Mouse (Mus musculus): Measurements from ENCODE around the gene Bend5.

The Bend5 gene

GRCm38 (mm10) chr4:111442435-111443238 lies 27.8 kb downstream of the Bend5 start:
- DNase-seq: peak in 1 of 2 experiments; percentile 13

- no peak for DNase-seq
Observed at GRCm38 (mm10) chr4:111443906-111444615, 29.3 kb downstream of the Bend5 start.

GRCm38 (mm10) chr4:111444616-111445160 lies 29.9 kb downstream of the Bend5 start:
- no peak for DNase-seq

GRCm38 (mm10) chr4:111447918-111448317 lies 33.1 kb downstream of the Bend5 start:
- DNase-seq: no peak

- DNase-seq: no peak
Observed at GRCm38 (mm10) chr4:111448586-111448985, 33.8 kb downstream of the Bend5 start.

GRCm38 (mm10) chr4:111449442-111450199 lies 34.8 kb downstream of the Bend5 start:
- no peak for DNase-seq

- DNase-seq: no peak
Observed at GRCm38 (mm10) chr4:111451283-111451918, 36.6 kb downstream of the Bend5 start.

GRCm38 (mm10) chr4:111452192-111452591 lies 37.4 kb downstream of the Bend5 start:
- DNase-seq: no peak

- no peak for DNase-seq
Observed at GRCm38 (mm10) chr4:111453275-111453674, 38.5 kb downstream of the Bend5 start.

GRCm38 (mm10) chr4:111455621-111456020 lies 40.8 kb downstream of the Bend5 start:
- no peak for DNase-seq

GRCm38 (mm10) chr4:111457568-111457967 lies 42.8 kb downstream of the Bend5 start:
- DNase-seq: no peak

GRCm38 (mm10) chr4:111467293-111467773 lies 52.5 kb downstream of the Bend5 start:
- DNase-seq: peak; percentile 31 to 39

GRCm38 (mm10) chr4:111467796-111468195 lies 53.0 kb downstream of the Bend5 start:
- DNase-seq: no peak

- no peak for DNase-seq
Observed at GRCm38 (mm10) chr4:111469847-111470246, 55.0 kb downstream of the Bend5 start.

GRCm38 (mm10) chr4:111471726-111472125 lies 56.9 kb downstream of the Bend5 start:
- no peak for DNase-seq

- DNase-seq: no peak
Observed at GRCm38 (mm10) chr4:111472511-111472910, 57.7 kb downstream of the Bend5 start.

GRCm38 (mm10) chr4:111473014-111473413 lies 58.2 kb downstream of the Bend5 start:
- no peak for DNase-seq

GRCm38 (mm10) chr4:111475374-111475971 lies 60.7 kb downstream of the Bend5 start:
- DNase-seq: peak in 1 of 2 experiments; percentile 32

- DNase-seq: no peak
Observed at GRCm38 (mm10) chr4:111477507-111477906, 62.7 kb downstream of the Bend5 start.

GRCm38 (mm10) chr4:111483499-111483898 lies 68.7 kb downstream of the Bend5 start:
- DNase-seq: no peak

- DNase-seq: peak; percentile 52 to 55
Observed at GRCm38 (mm10) chr4:111485189-111485588, 70.4 kb downstream of the Bend5 start.

- no peak for DNase-seq
Observed at GRCm38 (mm10) chr4:111486187-111486586, 71.4 kb downstream of the Bend5 start.

All from kidney, postnatal 4 days (tissue).